Mouse (Mus musculus): ENCODE data around the gene Cyp2t4. TPM values are rescaled to one million over a fixed set of nuclear protein-coding genes. Genes with fewer than 3 reads are reported as not detected.

The Cyp2t4 gene
- polyA plus RNA-seq, 1 experiment from 2014 or later, result 0.33 TPM

- WGBS, result 21% methylated on average over 4 of the region's 4 CpGs
- peak overlapping the region; percentile 63 for H3K4me2 ChIP-seq (ENCODE audit: low read length)
- H3K27ac ChIP-seq (ENCODE audit: low read length), result peak overlapping the region; percentile 88
- ATAC-seq, result no peak
- peaks cover 11% of the 10 kb centered on the region for H3K4me1 ChIP-seq (replicated peaks; ENCODE audit: control insufficient read depth, insufficient read depth, low read length)
- H3K4me3 ChIP-seq (replicated peaks; ENCODE audit: low read length), result peak overlapping the region; percentile 68
- 0 out of 2 replicates have a peak, but pooled peaks cover 3% of the 10 kb centered on the region for H3K36me3 ChIP-seq (ENCODE audit: control insufficient read depth, insufficient read depth)
- no peaks in the 10 kb centered on the region for H3K27me3 ChIP-seq (replicated peaks; ENCODE audit: control insufficient read depth, insufficient read depth, low read length)
- peak overlapping the region; percentile 61 for H3K9ac ChIP-seq (replicated peaks; ENCODE audit: low read depth, low read length)
- no peaks in the 10 kb centered on the region for H3K9me3 ChIP-seq (ENCODE audit: control insufficient read depth, low read length)
Measured at GRCm38 (mm10) chr7:27177942-27178323, 24.4 kb downstream of the Cyp2t4 start.

- H3K27ac ChIP-seq (ENCODE audit: low read length), result peak within 1 kb of the TSS; percentile 88
- peak; percentile 98 for ATAC-seq
- peak within 1 kb of the TSS; percentile 63 for H3K4me2 ChIP-seq (ENCODE audit: low read length)
- H3K4me3 ChIP-seq (replicated peaks; ENCODE audit: low read length), result peak within 1 kb of the TSS; percentile 68
- peaks cover 7% of the 10 kb centered on the region; the same call in 1 of the 2 replicates for H3K36me3 ChIP-seq (ENCODE audit: control insufficient read depth, insufficient read depth)
- no peaks in the 10 kb centered on the region for H3K27me3 ChIP-seq (replicated peaks; ENCODE audit: control insufficient read depth, insufficient read depth, low read length)
- no peaks in the 10 kb centered on the region for H3K9me3 ChIP-seq (ENCODE audit: control insufficient read depth, low read length)
- under 1% methylated on average over 52 of the region's 53 CpGs for WGBS
- H3K9ac ChIP-seq (replicated peaks; ENCODE audit: low read depth, low read length), result peak within 1 kb of the TSS; percentile 61
- peaks cover 11% of the 10 kb centered on the region for H3K4me1 ChIP-seq (replicated peaks; ENCODE audit: control insufficient read depth, insufficient read depth, low read length)
Measured at GRCm38 (mm10) chr7:27178324-27179216, 25.1 kb downstream of the Cyp2t4 start, which contains the start of gene Rab4b. TSS of gene Rab4b (minus strand) at chr7:27178896.

- H3K4me1 ChIP-seq (replicated peaks; ENCODE audit: control insufficient read depth, insufficient read depth, low read length), result peaks cover 11% of the 10 kb centered on the region
- peak overlapping the region; percentile 68 for H3K4me3 ChIP-seq (replicated peaks; ENCODE audit: low read length)
- H3K9me3 ChIP-seq (ENCODE audit: control insufficient read depth, low read length), result no peaks in the 10 kb centered on the region
- ATAC-seq, result no peak
- H3K27ac ChIP-seq (ENCODE audit: low read length), result peak overlapping the region; percentile 75
- peak overlapping the region; percentile 52 for H3K9ac ChIP-seq (replicated peaks; ENCODE audit: low read depth, low read length)
- 46% methylated on average over 16 of the region's 16 CpGs for WGBS
- no peaks in the 10 kb centered on the region for H3K27me3 ChIP-seq (replicated peaks; ENCODE audit: control insufficient read depth, insufficient read depth, low read length)
- H3K36me3 ChIP-seq (ENCODE audit: control insufficient read depth, insufficient read depth), result peaks cover 6% of the 10 kb centered on the region; the same call in 1 of the 2 replicates
- peak overlapping the region; percentile 51 for H3K4me2 ChIP-seq (ENCODE audit: low read length)
Measured at GRCm38 (mm10) chr7:27179217-27179918, 25.9 kb downstream of the Cyp2t4 start.

GRCm38 (mm10) chr7:27180036-27180435 is 26.5 kb downstream of the Cyp2t4 start:
- 44% methylated on average over 5 of the region's 5 CpGs for whole genome bisulfite sequencing
- no peak overlapping the region for H3K4me3 ChIP-seq (replicated peaks; ENCODE audit: low read length)
- H3K27ac ChIP-seq (ENCODE audit: low read length), result 0 out of 2 replicates have a peak overlapping the region, but pooled peaks have one; percentile 24
- H3K4me1 ChIP-seq (replicated peaks; ENCODE audit: control insufficient read depth, insufficient read depth, low read length), result peaks cover 11% of the 10 kb centered on the region
- no peaks in the 10 kb centered on the region for H3K27me3 ChIP-seq (replicated peaks; ENCODE audit: control insufficient read depth, insufficient read depth, low read length)
- H3K4me2 ChIP-seq (ENCODE audit: low read length), result no peak overlapping the region
- H3K9ac ChIP-seq (replicated peaks; ENCODE audit: low read depth, low read length), result no peak overlapping the region
- H3K9me3 ChIP-seq (ENCODE audit: control insufficient read depth, low read length), result no peaks in the 10 kb centered on the region
- peaks cover 12% of the 10 kb centered on the region for H3K36me3 ChIP-seq (ENCODE audit: control insufficient read depth, insufficient read depth)
- no peak for ATAC-seq

GRCm38 (mm10) chr7:27180837-27181695 is 27.6 kb downstream of the Cyp2t4 start, which contains the start of the genes Gm21983 and Mia:
TSS of gene Gm21983 (minus strand) at chr7:27181086.
TSS of gene Mia (minus strand) at chr7:27181157.
- H3K4me2 ChIP-seq (ENCODE audit: low read length), result no peak within 1 kb of the TSS
- no peaks in the 10 kb centered on the region for H3K9me3 ChIP-seq (ENCODE audit: control insufficient read depth, low read length)
- 69% methylated on average over 14 of the region's 14 CpGs for WGBS
- H3K4me3 ChIP-seq (replicated peaks; ENCODE audit: low read length), result no peak within 1 kb of the TSS
- H3K27ac ChIP-seq (ENCODE audit: low read length), result 0 out of 2 replicates have a peak within 1 kb of the TSS, but pooled peaks have one; percentile 24
- H3K36me3 ChIP-seq (ENCODE audit: control insufficient read depth, insufficient read depth), result peaks cover 21% of the 10 kb centered on the region
- no peaks in the 10 kb centered on the region for H3K27me3 ChIP-seq (replicated peaks; ENCODE audit: control insufficient read depth, insufficient read depth, low read length)
- no peak for ATAC-seq
- peaks cover 11% of the 10 kb centered on the region for H3K4me1 ChIP-seq (replicated peaks; ENCODE audit: control insufficient read depth, insufficient read depth, low read length)
- H3K9ac ChIP-seq (replicated peaks; ENCODE audit: low read depth, low read length), result no peak within 1 kb of the TSS

- no peak for ATAC-seq
- Histone ChIP-seq H3K4me3 (replicated peaks; ENCODE audit: low read length) (no peak overlapping the region), H3K4me2 (ENCODE audit: low read length) (no peak overlapping the region), H3K9me3 (ENCODE audit: control insufficient read depth, low read length) (no peaks in the 10 kb centered on the region), H3K36me3 (ENCODE audit: control insufficient read depth, insufficient read depth) (peaks cover 29% of the 10 kb centered on the region), H3K9ac (replicated peaks; ENCODE audit: low read depth, low read length) (no peak overlapping the region), H3K4me1 (replicated peaks; ENCODE audit: control insufficient read depth, insufficient read depth, low read length) (peaks cover 11% of the 10 kb centered on the region), H3K27ac (ENCODE audit: low read length) (no peak overlapping the region), H3K27me3 (replicated peaks; ENCODE audit: control insufficient read depth, insufficient read depth, low read length) (no peaks in the 10 kb centered on the region)
- 61% methylated on average over 1 of the region's 1 CpGs for WGBS
Measured at GRCm38 (mm10) chr7:27182498-27182897, 29.0 kb downstream of the Cyp2t4 start.

- no peaks in the 10 kb centered on the region for H3K27me3 ChIP-seq (replicated peaks; ENCODE audit: control insufficient read depth, insufficient read depth, low read length)
- WGBS, result 63% methylated on average over 3 of the region's 3 CpGs
- H3K4me3 ChIP-seq (replicated peaks; ENCODE audit: low read length), result no peak overlapping the region
- no peak overlapping the region for H3K4me2 ChIP-seq (ENCODE audit: low read length)
- peaks cover 3% of the 10 kb centered on the region; the same call in 1 of the 2 replicates for H3K4me1 ChIP-seq (replicated peaks; ENCODE audit: control insufficient read depth, insufficient read depth, low read length)
- no peak overlapping the region for H3K9ac ChIP-seq (replicated peaks; ENCODE audit: low read depth, low read length)
- H3K36me3 ChIP-seq (ENCODE audit: control insufficient read depth, insufficient read depth), result peaks cover 53% of the 10 kb centered on the region
- no peak overlapping the region for H3K27ac ChIP-seq (ENCODE audit: low read length)
- no peak for ATAC-seq
- H3K9me3 ChIP-seq (ENCODE audit: control insufficient read depth, low read length), result no peaks in the 10 kb centered on the region; the same call in 1 of the 2 replicates
Measured at GRCm38 (mm10) chr7:27184964-27185363, 31.4 kb downstream of the Cyp2t4 start.

- Histone ChIP-seq H3K36me3 (ENCODE audit: control insufficient read depth, insufficient read depth) (peaks cover 63% of the 10 kb centered on the region), H3K4me1 (replicated peaks; ENCODE audit: control insufficient read depth, insufficient read depth, low read length) (no peaks in the 10 kb centered on the region), H3K9me3 (ENCODE audit: control insufficient read depth, low read length) (no peaks in the 10 kb centered on the region; the same call in 1 of the 2 replicates), H3K27me3 (replicated peaks; ENCODE audit: control insufficient read depth, insufficient read depth, low read length) (no peaks in the 10 kb centered on the region), H3K9ac (replicated peaks; ENCODE audit: low read depth, low read length) (no peak overlapping the region), H3K4me2 (ENCODE audit: low read length) (no peak overlapping the region), H3K4me3 (replicated peaks; ENCODE audit: low read length) (no peak overlapping the region), H3K27ac (ENCODE audit: low read length) (no peak overlapping the region)
- ATAC-seq, result no peak
- WGBS, result 95% methylated on average over 5 of the region's 5 CpGs
Measured at GRCm38 (mm10) chr7:27185986-27186385, 32.5 kb downstream of the Cyp2t4 start.

Measured in forebrain, embryonic 16.5 days (tissue).